In the genomic region with DNA sequence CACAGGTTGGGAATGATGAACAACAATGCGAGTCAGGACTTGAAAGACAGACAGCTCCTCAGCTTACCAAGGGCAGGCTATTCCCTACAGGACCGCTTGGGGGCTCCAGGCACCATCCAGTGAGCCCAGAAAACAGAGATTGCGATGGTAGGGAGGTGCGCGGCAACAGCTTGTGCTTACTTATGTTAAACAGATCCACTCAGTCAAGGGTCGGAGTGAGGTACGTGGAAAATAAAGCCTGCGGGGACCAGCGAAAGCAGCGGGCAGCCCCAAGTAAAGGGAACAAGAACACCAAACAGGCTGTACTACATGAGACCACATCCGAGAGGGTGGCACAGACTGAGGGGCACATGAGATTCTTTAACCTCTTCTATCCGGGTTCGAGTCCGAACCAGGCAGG, we compare ENCODE assay signal across 8 mouse cellular contexts. TPM values are rescaled to one million over a fixed set of nuclear protein-coding genes. Genes with fewer than 3 reads are reported as not detected.
DNase-seq lines count a peak whose midpoint lies in the region; ATAC-seq and TF ChIP-seq lines count a peak whose summit lies in the region.

No protein-coding gene starts in this region.

- H3K27ac ChIP-seq in embryonic facial prominence, embryonic 13.5 days: peak overlapping the region; percentile 96
- peak overlapping the region; percentile 89 for H3K27ac ChIP-seq in heart, adult 2 months
- peak overlapping the region; percentile 96 for H3K27ac ChIP-seq in limb, embryonic 14.5 days (replicated peaks; ENCODE audit: low read depth, low read length)
- peak overlapping the region; percentile 96 for H3K27ac ChIP-seq in midbrain, postnatal 0 days (ENCODE audit: low read depth, low read length)

- H3K4me2 ChIP-seq in embryonic facial prominence, embryonic 13.5 days: peak overlapping the region; percentile 75
- peak overlapping the region; percentile 66 for H3K4me2 ChIP-seq in limb, embryonic 14.5 days (replicated peaks; ENCODE audit: low read depth, low read length, severe bottlenecking)
- H3K4me2 ChIP-seq in midbrain, postnatal 0 days (ENCODE audit: low read depth, low read length, poor library complexity, severe bottlenecking): peak overlapping the region; percentile 67

- H3K79me2 ChIP-seq in heart, adult 2 months (replicated peaks; ENCODE audit: control insufficient read depth, insufficient read depth, low read length): no peaks in the 10 kb centered on the region

- DNase-seq in 3134 (ENCODE audit: extremely low read depth, insufficient read length, low spot score): peak; percentile 80
- peak; percentile 89 to 90 for DNase-seq in adrenal gland, postnatal 36 days
- peak; percentile 87 to 89 for DNase-seq in heart, adult 2 months
- peak; percentile 83 to 91 for DNase-seq in kidney, adult 8-10 months
- peak; percentile 91 for DNase-seq in limb, embryonic 14.5 days (ENCODE audit: low spot score)
- DNase-seq in midbrain, postnatal 0 days (ENCODE audit: low spot score): peak; percentile 94
- peak; percentile 69 to 75 for DNase-seq in spleen, postnatal 14 days (ENCODE audit: low spot score in 2 of 2)

- 0% methylated on average over 14 of the region's 14 CpGs for WGBS in embryonic facial prominence, embryonic 13.5 days
- WGBS in heart, adult 2 months: 0% methylated on average over 14 of the region's 14 CpGs
- under 1% methylated on average over 14 of the region's 14 CpGs for WGBS in limb, embryonic 14.5 days
- 0% methylated on average over 14 of the region's 14 CpGs for WGBS in midbrain, postnatal 0 days

- H3K4me1 ChIP-seq in embryonic facial prominence, embryonic 13.5 days: peaks cover 9% of the 10 kb centered on the region
- peaks cover 8% of the 10 kb centered on the region for H3K4me1 ChIP-seq in heart, adult 2 months (ENCODE audit: control insufficient read depth, insufficient read depth, low read length)
- peaks cover 8% of the 10 kb centered on the region; the same call in 1 of the 2 replicates for H3K4me1 ChIP-seq in limb, embryonic 14.5 days (ENCODE audit: control insufficient read depth, insufficient read depth, low read length)
- H3K4me1 ChIP-seq in midbrain, postnatal 0 days (ENCODE audit: insufficient read depth, low read length): peaks cover 6% of the 10 kb centered on the region

- TF ChIP-seq EP300 in heart, adult 2 months (IDR thresholded peaks at IDR 0.05; ENCODE audit: insufficient read depth, low read depth, low read length): peak; percentile 92

- intact Hi-C loops in heart, adult 2 months (cut with DNase I): loop anchor here (1.0 to 10.0 kb wide), 5 partner anchors 54 to 398 kb away; a partner anchor contains a TSS

- TF ChIP-seq CTCF in heart, adult 2 months (IDR thresholded peaks at IDR 0.05): peak; percentile 98
- TF ChIP-seq CTCF in midbrain, postnatal 0 days (IDR thresholded peaks at IDR 0.05): peak; percentile 98

- peak; percentile 75 for ATAC-seq in embryonic facial prominence, embryonic 13.5 days (ENCODE audit: insufficient number of reproducible peaks, insufficient read depth, low FRiP score, low TSS enrichment, low read depth)
- peak; percentile 86 for ATAC-seq in limb, embryonic 14.5 days (ENCODE audit: low FRiP score, low read depth)
- peak; percentile 85 for ATAC-seq in midbrain, postnatal 0 days (ENCODE audit: low FRiP score)

- TF ChIP-seq POLR2A in heart, adult 2 months (IDR thresholded peaks at IDR 0.05; ENCODE audit: insufficient read depth, low read depth, low read length): no peak
- no peak for TF ChIP-seq POLR2A in limb, embryonic 14.5 days (IDR thresholded peaks at IDR 0.05; ENCODE audit: borderline replicate concordance, extremely low read depth, insufficient read depth, insufficient read length)

- no peaks in the 10 kb centered on the region for H3K27me3 ChIP-seq in embryonic facial prominence, embryonic 13.5 days
- H3K27me3 ChIP-seq in heart, adult 2 months (ENCODE audit: control insufficient read depth, insufficient read depth, low read length): no peaks in the 10 kb centered on the region
- H3K27me3 ChIP-seq in limb, embryonic 14.5 days (ENCODE audit: control insufficient read depth, insufficient read depth, low read length): no peaks in the 10 kb centered on the region
- H3K27me3 ChIP-seq in midbrain, postnatal 0 days (ENCODE audit: insufficient read depth, low read length): no peaks in the 10 kb centered on the region

- peak overlapping the region; percentile 96 for H3K9ac ChIP-seq in embryonic facial prominence, embryonic 13.5 days
- H3K9ac ChIP-seq in heart, adult 2 months (ENCODE audit: low read depth, low read length): peak overlapping the region; percentile 57
- H3K9ac ChIP-seq in limb, embryonic 14.5 days (ENCODE audit: low read depth, low read length, severe bottlenecking): peak overlapping the region; percentile 94
- peak overlapping the region; percentile 99 for H3K9ac ChIP-seq in midbrain, postnatal 0 days (replicated peaks; ENCODE audit: low read length, poor library complexity, severe bottlenecking)

- peaks cover 9% of the 10 kb centered on the region for H3K36me3 ChIP-seq in embryonic facial prominence, embryonic 13.5 days
- H3K36me3 ChIP-seq in heart, adult 2 months (ENCODE audit: control insufficient read depth, insufficient read depth, low read length): peaks cover 6% of the 10 kb centered on the region; the same call in 1 of the 2 replicates
- peaks cover 12% of the 10 kb centered on the region; the same call in 1 of the 2 replicates for H3K36me3 ChIP-seq in limb, embryonic 14.5 days (ENCODE audit: control insufficient read depth, insufficient read depth, low read length)
- 0 out of 2 replicates have a peak, but pooled peaks cover 3% of the 10 kb centered on the region for H3K36me3 ChIP-seq in midbrain, postnatal 0 days (ENCODE audit: insufficient read depth, low read length)

- H3K4me3 ChIP-seq in embryonic facial prominence, embryonic 13.5 days: peak overlapping the region; percentile 73
- H3K4me3 ChIP-seq in heart, adult 2 months: peak overlapping the region; percentile 50
- peak overlapping the region; percentile 70 for H3K4me3 ChIP-seq in limb, embryonic 14.5 days (replicated peaks; ENCODE audit: low read length)
- peak overlapping the region; percentile 69 for H3K4me3 ChIP-seq in midbrain, postnatal 0 days (ENCODE audit: low read depth, low read length)

- H3K9me3 ChIP-seq in embryonic facial prominence, embryonic 13.5 days: no peaks in the 10 kb centered on the region
- H3K9me3 ChIP-seq in limb, embryonic 14.5 days (ENCODE audit: control insufficient read depth, low read length): no peaks in the 10 kb centered on the region
- no peaks in the 10 kb centered on the region for H3K9me3 ChIP-seq in midbrain, postnatal 0 days (ENCODE audit: low read length)

RNA-seq across cellular contexts. Expression of a gene that starts 0.4 kb away (rescaled TPM):
- total RNA-seq in adrenal gland, postnatal 36 days (2021): 10 to 100 TPM; 76.6 to 81.8 TPM
- polyA plus RNA-seq in embryonic facial prominence, embryonic 13.5 days (2015; fragmentation: Nextera tagmentation; extraction: Ambion mirVana): 327 and 423 TPM in 2 replicates
- 10 to 100 TPM; 47.5 to 57.7 TPM for total RNA-seq in heart, adult 2 months (2021)
- polyA plus RNA-seq in heart, adult 2 months (2012; rRNA removed): 81.2 and 82.4 TPM in 2 replicates
- 148 and 220 TPM in 2 replicates for polyA plus RNA-seq in limb, embryonic 14.5 days (2012; rRNA removed)
- polyA plus RNA-seq in limb, embryonic 14.5 days (2014; fragmentation: Nextera tagmentation; extraction: Ambion mirVana): 294 and 354 TPM in 2 replicates
- total RNA-seq in midbrain, postnatal 0 days (2014; rRNA removed): 268 and 323 TPM in 2 replicates
- 365 and 367 TPM in 2 replicates for polyA plus RNA-seq in midbrain, postnatal 0 days (2015; fragmentation: Nextera tagmentation; extraction: Ambion mirVana)

RNA-seq across cellular contexts. Expression of a gene that starts 16.0 kb away (rescaled TPM):
- not detected for total RNA-seq in adrenal gland, postnatal 36 days (2021)
- polyA plus RNA-seq in embryonic facial prominence, embryonic 13.5 days (2015; fragmentation: Nextera tagmentation; extraction: Ambion mirVana): 0.07 TPM in 1 of 2 replicates, not detected in the other
- total RNA-seq in heart, adult 2 months (2021): under 1 TPM in 1 of 2 experiments, not detected in 1; 0.07 TPM
- 0.03 TPM in 1 of 2 replicates, not detected in the other for polyA plus RNA-seq in heart, adult 2 months (2012; rRNA removed)
- polyA plus RNA-seq in limb, embryonic 14.5 days (2012; rRNA removed): 0.08 and 0.10 TPM in 2 replicates
- 0.12 and 0.19 TPM in 2 replicates for polyA plus RNA-seq in limb, embryonic 14.5 days (2014; fragmentation: Nextera tagmentation; extraction: Ambion mirVana)
- 0.09 TPM in 1 of 2 replicates, not detected in the other for total RNA-seq in midbrain, postnatal 0 days (2014; rRNA removed)
- polyA plus RNA-seq in midbrain, postnatal 0 days (2015; fragmentation: Nextera tagmentation; extraction: Ambion mirVana): not detected in 2 replicates

RNA-seq across cellular contexts. Expression of a gene that starts 26.4 kb away (rescaled TPM):
- total RNA-seq in adrenal gland, postnatal 36 days (2021): under 1 TPM; 0.53 to 0.66 TPM
- 0.14 TPM in 1 of 2 replicates, not detected in the other for polyA plus RNA-seq in embryonic facial prominence, embryonic 13.5 days (2015; fragmentation: Nextera tagmentation; extraction: Ambion mirVana)
- under 1 TPM; 0.44 to 0.59 TPM for total RNA-seq in heart, adult 2 months (2021)
- 0.59 and 1.3 TPM in 2 replicates for polyA plus RNA-seq in heart, adult 2 months (2012; rRNA removed)
- polyA plus RNA-seq in limb, embryonic 14.5 days (2012; rRNA removed): 0.05 and 0.13 TPM in 2 replicates
- polyA plus RNA-seq in limb, embryonic 14.5 days (2014; fragmentation: Nextera tagmentation; extraction: Ambion mirVana): 0.07 TPM in 1 of 2 replicates, not detected in the other
- 0.11 TPM in 1 of 2 replicates, not detected in the other for total RNA-seq in midbrain, postnatal 0 days (2014; rRNA removed)
- 0.10 and 0.21 TPM in 2 replicates for polyA plus RNA-seq in midbrain, postnatal 0 days (2015; fragmentation: Nextera tagmentation; extraction: Ambion mirVana)

RNA-seq across cellular contexts. Expression of a gene that starts 29.8 kb away (rescaled TPM):
- total RNA-seq in adrenal gland, postnatal 36 days (2021): 10 to 100 TPM; 33.0 to 40.3 TPM
- polyA plus RNA-seq in embryonic facial prominence, embryonic 13.5 days (2015; fragmentation: Nextera tagmentation; extraction: Ambion mirVana): 0.20 TPM in 1 of 2 replicates, not detected in the other
- 1,000 to 10,000 TPM; 1,434 to 1,646 TPM for total RNA-seq in heart, adult 2 months (2021)
- 1,031 and 1,150 TPM in 2 replicates for polyA plus RNA-seq in heart, adult 2 months (2012; rRNA removed)
- polyA plus RNA-seq in limb, embryonic 14.5 days (2012; rRNA removed): 0.10 and 0.29 TPM in 2 replicates
- not detected in 2 replicates for polyA plus RNA-seq in limb, embryonic 14.5 days (2014; fragmentation: Nextera tagmentation; extraction: Ambion mirVana)
- total RNA-seq in midbrain, postnatal 0 days (2014; rRNA removed): 321 and 367 TPM in 2 replicates
- 23.1 and 23.3 TPM in 2 replicates for polyA plus RNA-seq in midbrain, postnatal 0 days (2015; fragmentation: Nextera tagmentation; extraction: Ambion mirVana)

RNA-seq across cellular contexts. Expression of a gene that starts 33.2 kb away (rescaled TPM):
- not detected for total RNA-seq in adrenal gland, postnatal 36 days (2021)
- polyA plus RNA-seq in embryonic facial prominence, embryonic 13.5 days (2015; fragmentation: Nextera tagmentation; extraction: Ambion mirVana): not detected in 2 replicates
- not detected for total RNA-seq in heart, adult 2 months (2021)
- 0.29 and 0.43 TPM in 2 replicates for polyA plus RNA-seq in heart, adult 2 months (2012; rRNA removed)
- polyA plus RNA-seq in limb, embryonic 14.5 days (2012; rRNA removed): 0.12 and 0.28 TPM in 2 replicates
- not detected in 2 replicates for polyA plus RNA-seq in limb, embryonic 14.5 days (2014; fragmentation: Nextera tagmentation; extraction: Ambion mirVana)
- total RNA-seq in midbrain, postnatal 0 days (2014; rRNA removed): 0.55 TPM in 1 of 2 replicates, not detected in the other
- 0.26 and 0.48 TPM in 2 replicates for polyA plus RNA-seq in midbrain, postnatal 0 days (2015; fragmentation: Nextera tagmentation; extraction: Ambion mirVana)

Comparison
In these comparisons a context has a peak if more than half of its experiments do, and no peak if none do; other contexts are left out.
1. Peak in every context shown above with its lines: DNase-seq, ATAC-seq, H3K4me3 ChIP-seq and H3K27ac ChIP-seq.